Mouse (Mus musculus) brain, embryonic 14.5 days (tissue): Measurements from ENCODE around the gene Ndufa6.

Experiments
- CTCF ChIP-seq: fragments of 200-500 bp; IDR thresholded peaks from 2 replicates; pipeline ENCODE4 v1.5.1; 2012; ENCODE audit warnings: inconsistent platforms, mild to moderate bottlenecking, moderate library complexity, borderline replicate concordance; ENCODE audit not compliant: insufficient read depth, insufficient read length; ENCODE audit errors: extremely low read depth
- POLR2A ChIP-seq: fragments of 200-500 bp; IDR thresholded peaks from 2 replicates; pipeline ENCODE4 v1.6.1; 2012; ENCODE audit warnings: mild to moderate bottlenecking, inconsistent platforms, borderline replicate concordance; ENCODE audit not compliant: poor library complexity, insufficient read depth, insufficient read length, severe bottlenecking; ENCODE audit errors: extremely low read depth

DNA sequence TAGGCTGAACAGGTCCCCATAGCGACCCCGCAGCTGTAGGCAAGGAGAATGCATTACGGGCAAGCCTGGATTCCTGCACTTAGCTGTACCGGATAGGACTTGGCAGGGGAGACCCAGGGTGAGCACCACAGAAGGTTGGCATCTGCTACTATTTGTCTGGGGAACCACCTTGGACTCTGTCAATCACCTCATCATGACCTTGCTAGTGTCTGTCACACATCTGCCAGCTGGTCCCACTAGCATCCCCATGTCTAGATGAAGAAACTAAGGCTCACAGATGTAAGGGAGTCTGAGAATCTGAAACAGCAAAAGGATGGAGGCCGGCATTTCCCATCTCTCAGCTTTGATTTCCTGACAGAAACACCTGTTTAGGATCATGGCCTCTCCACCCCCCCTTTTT is 20.3 kb upstream of the Ndufa6 start:
- TF ChIP-seq CTCF (no peak), POLR2A (no peak)
